Mouse (Mus musculus): ENCODE measurements at regions not wholly inside any gene's neighbourhood (a gene's known extent, or its start where the extent isn't known, plus 50 kb on each side); places are given as distances from the start of the nearest gene placed in this dataset.

- ATAC-seq (ENCODE audit: insufficient number of reproducible peaks, low FRiP score, low TSS enrichment, low read depth) (no peak), DNase-seq (ENCODE audit: low spot score) (no peak)
- H3K4me1 ChIP-seq (ENCODE audit: control insufficient read depth, insufficient read depth, low read length) = no peaks in the 10 kb centered on the region
- no peak overlapping the region for H3K4me2 ChIP-seq (ENCODE audit: low read depth, severe bottlenecking)
- no peak overlapping the region for H3K27ac ChIP-seq (replicated peaks; ENCODE audit: low read depth, low read length)
- no peak overlapping the region for H3K9ac ChIP-seq (ENCODE audit: low read length)
- WGBS = 88% methylated on average over 1 of the region's 1 CpGs
- no peaks in the 10 kb centered on the region for H3K9me3 ChIP-seq (ENCODE audit: control insufficient read depth, low read length)
- H3K27me3 ChIP-seq (ENCODE audit: control insufficient read depth, insufficient read depth, low read length) = no peaks in the 10 kb centered on the region
- no peaks in the 10 kb centered on the region for H3K36me3 ChIP-seq (ENCODE audit: control insufficient read depth, insufficient read depth, low read length)
- H3K4me3 ChIP-seq (ENCODE audit: low read depth, low read length) = no peak overlapping the region
These were observed 885.9 kb downstream of the Poteg start for GRCm38 (mm10) chr8:28333388-28333787.

- Histone ChIP-seq H3K27ac (replicated peaks; ENCODE audit: low read depth, low read length) (no peak overlapping the region), H3K9ac (ENCODE audit: low read length) (no peak overlapping the region), H3K4me1 (ENCODE audit: control insufficient read depth, insufficient read depth, low read length) (no peaks in the 10 kb centered on the region), H3K36me3 (ENCODE audit: control insufficient read depth, insufficient read depth, low read length) (no peaks in the 10 kb centered on the region), H3K27me3 (ENCODE audit: control insufficient read depth, insufficient read depth, low read length) (no peaks in the 10 kb centered on the region), H3K4me3 (ENCODE audit: low read depth, low read length) (no peak overlapping the region), H3K9me3 (ENCODE audit: control insufficient read depth, low read length) (no peaks in the 10 kb centered on the region), H3K4me2 (ENCODE audit: low read depth, severe bottlenecking) (no peak overlapping the region)
- 86% methylated on average over 4 of the region's 4 CpGs for WGBS
- DNase-seq (ENCODE audit: low spot score) (no peak), ATAC-seq (ENCODE audit: insufficient number of reproducible peaks, low FRiP score, low TSS enrichment, low read depth) (no peak)
These were observed 890.0 kb downstream of the Poteg start for GRCm38 (mm10) chr8:28337484-28337883.

GRCm38 (mm10) chr8:28341236-28341635 is 893.8 kb downstream of the Poteg start:
- DNase-seq (ENCODE audit: low spot score) = no peak
- ATAC-seq (ENCODE audit: insufficient number of reproducible peaks, low FRiP score, low TSS enrichment, low read depth) = no peak
- no peak overlapping the region for H3K4me2 ChIP-seq (ENCODE audit: low read depth, severe bottlenecking)
- no peaks in the 10 kb centered on the region for H3K4me1 ChIP-seq (ENCODE audit: control insufficient read depth, insufficient read depth, low read length)
- no peak overlapping the region for H3K9ac ChIP-seq (ENCODE audit: low read length)
- no peaks in the 10 kb centered on the region for H3K9me3 ChIP-seq (ENCODE audit: control insufficient read depth, low read length)
- no peaks in the 10 kb centered on the region for H3K36me3 ChIP-seq (ENCODE audit: control insufficient read depth, insufficient read depth, low read length)
- WGBS = 89% methylated on average over 11 of the region's 11 CpGs
- H3K27me3 ChIP-seq (ENCODE audit: control insufficient read depth, insufficient read depth, low read length) = no peaks in the 10 kb centered on the region
- no peak overlapping the region for H3K27ac ChIP-seq (replicated peaks; ENCODE audit: low read depth, low read length)
- no peak overlapping the region for H3K4me3 ChIP-seq (ENCODE audit: low read depth, low read length)

GRCm38 (mm10) chr8:28366470-28366869 is 919.0 kb downstream of the Poteg start:
- Histone ChIP-seq H3K4me1 (ENCODE audit: control insufficient read depth, insufficient read depth, low read length) (no peaks in the 10 kb centered on the region), H3K27me3 (ENCODE audit: control insufficient read depth, insufficient read depth, low read length) (no peaks in the 10 kb centered on the region), H3K9me3 (ENCODE audit: control insufficient read depth, low read length) (no peaks in the 10 kb centered on the region), H3K36me3 (ENCODE audit: control insufficient read depth, insufficient read depth, low read length) (no peaks in the 10 kb centered on the region), H3K4me2 (ENCODE audit: low read depth, severe bottlenecking) (no peak overlapping the region), H3K9ac (ENCODE audit: low read length) (no peak overlapping the region), H3K27ac (replicated peaks; ENCODE audit: low read depth, low read length) (no peak overlapping the region), H3K4me3 (ENCODE audit: low read depth, low read length) (no peak overlapping the region)
- ATAC-seq (ENCODE audit: insufficient number of reproducible peaks, low FRiP score, low TSS enrichment, low read depth) (no peak), DNase-seq (ENCODE audit: low spot score) (no peak)

GRCm38 (mm10) chr8:28367361-28367760 is 919.9 kb downstream of the Poteg start:
- no peak overlapping the region for H3K4me3 ChIP-seq (ENCODE audit: low read depth, low read length)
- H3K27me3 ChIP-seq (ENCODE audit: control insufficient read depth, insufficient read depth, low read length) = no peaks in the 10 kb centered on the region
- 86% methylated on average over 3 of the region's 3 CpGs for WGBS
- H3K27ac ChIP-seq (replicated peaks; ENCODE audit: low read depth, low read length) = no peak overlapping the region
- ATAC-seq (ENCODE audit: insufficient number of reproducible peaks, low FRiP score, low TSS enrichment, low read depth) = no peak
- DNase-seq (ENCODE audit: low spot score) = no peak
- H3K9me3 ChIP-seq (ENCODE audit: control insufficient read depth, low read length) = no peaks in the 10 kb centered on the region
- H3K4me2 ChIP-seq (ENCODE audit: low read depth, severe bottlenecking) = no peak overlapping the region
- H3K9ac ChIP-seq (ENCODE audit: low read length) = no peak overlapping the region
- no peaks in the 10 kb centered on the region for H3K36me3 ChIP-seq (ENCODE audit: control insufficient read depth, insufficient read depth, low read length)
- no peaks in the 10 kb centered on the region for H3K4me1 ChIP-seq (ENCODE audit: control insufficient read depth, insufficient read depth, low read length)

GRCm38 (mm10) chr8:28371752-28372151 is 924.3 kb downstream of the Poteg start:
- H3K4me2 ChIP-seq (ENCODE audit: low read depth, severe bottlenecking) = no peak overlapping the region
- H3K27ac ChIP-seq (replicated peaks; ENCODE audit: low read depth, low read length) = no peak overlapping the region
- no peaks in the 10 kb centered on the region for H3K27me3 ChIP-seq (ENCODE audit: control insufficient read depth, insufficient read depth, low read length)
- H3K36me3 ChIP-seq (ENCODE audit: control insufficient read depth, insufficient read depth, low read length) = no peaks in the 10 kb centered on the region
- no peaks in the 10 kb centered on the region for H3K4me1 ChIP-seq (ENCODE audit: control insufficient read depth, insufficient read depth, low read length)
- H3K4me3 ChIP-seq (ENCODE audit: low read depth, low read length) = no peak overlapping the region
- ATAC-seq (ENCODE audit: insufficient number of reproducible peaks, low FRiP score, low TSS enrichment, low read depth) = no peak
- no peak overlapping the region for H3K9ac ChIP-seq (ENCODE audit: low read length)
- H3K9me3 ChIP-seq (ENCODE audit: control insufficient read depth, low read length) = no peaks in the 10 kb centered on the region
- WGBS = 62% methylated on average over 1 of the region's 1 CpGs
- DNase-seq (ENCODE audit: low spot score) = no peak

- Histone ChIP-seq H3K27me3 (ENCODE audit: control insufficient read depth, insufficient read depth, low read length) (no peaks in the 10 kb centered on the region), H3K9me3 (ENCODE audit: control insufficient read depth, low read length) (no peaks in the 10 kb centered on the region), H3K4me1 (ENCODE audit: control insufficient read depth, insufficient read depth, low read length) (no peaks in the 10 kb centered on the region), H3K4me2 (ENCODE audit: low read depth, severe bottlenecking) (no peak overlapping the region), H3K36me3 (ENCODE audit: control insufficient read depth, insufficient read depth, low read length) (no peaks in the 10 kb centered on the region), H3K9ac (ENCODE audit: low read length) (no peak overlapping the region), H3K27ac (replicated peaks; ENCODE audit: low read depth, low read length) (no peak overlapping the region), H3K4me3 (ENCODE audit: low read depth, low read length) (no peak overlapping the region)
- DNase-seq (ENCODE audit: low spot score) (no peak), ATAC-seq (ENCODE audit: insufficient number of reproducible peaks, low FRiP score, low TSS enrichment, low read depth) (no peak)
- WGBS = 51% methylated on average over 1 of the region's 1 CpGs
These were observed 952.7 kb downstream of the Poteg start for GRCm38 (mm10) chr8:28400141-28400540.

GRCm38 (mm10) chr8:28427544-28428135 is 980.2 kb downstream of the Poteg start:
- 73% methylated on average over 7 of the region's 7 CpGs for whole genome bisulfite sequencing
- Histone ChIP-seq H3K4me3 (ENCODE audit: low read depth, low read length) (no peak overlapping the region), H3K9ac (ENCODE audit: low read length) (no peak overlapping the region), H3K27ac (replicated peaks; ENCODE audit: low read depth, low read length) (no peak overlapping the region), H3K9me3 (ENCODE audit: control insufficient read depth, low read length) (no peaks in the 10 kb centered on the region), H3K36me3 (ENCODE audit: control insufficient read depth, insufficient read depth, low read length) (no peaks in the 10 kb centered on the region), H3K4me1 (ENCODE audit: control insufficient read depth, insufficient read depth, low read length) (no peaks in the 10 kb centered on the region), H3K27me3 (ENCODE audit: control insufficient read depth, insufficient read depth, low read length) (no peaks in the 10 kb centered on the region), H3K4me2 (ENCODE audit: low read depth, severe bottlenecking) (no peak overlapping the region)
- no peak for ATAC-seq (ENCODE audit: insufficient number of reproducible peaks, low FRiP score, low TSS enrichment, low read depth)
- no peak for DNase-seq (ENCODE audit: low spot score)

- no peaks in the 10 kb centered on the region for H3K9me3 ChIP-seq (ENCODE audit: control insufficient read depth, low read length)
- no peak overlapping the region for H3K4me3 ChIP-seq (ENCODE audit: low read depth, low read length)
- H3K4me1 ChIP-seq (ENCODE audit: control insufficient read depth, insufficient read depth, low read length) = no peaks in the 10 kb centered on the region
- H3K4me2 ChIP-seq (ENCODE audit: low read depth, severe bottlenecking) = no peak overlapping the region
- no peak overlapping the region for H3K9ac ChIP-seq (ENCODE audit: low read length)
- DNase-seq (ENCODE audit: low spot score) (no peak), ATAC-seq (ENCODE audit: insufficient number of reproducible peaks, low FRiP score, low TSS enrichment, low read depth) (no peak)
- WGBS = 89% methylated on average over 2 of the region's 2 CpGs
- H3K27me3 ChIP-seq (ENCODE audit: control insufficient read depth, insufficient read depth, low read length) = no peaks in the 10 kb centered on the region
- no peaks in the 10 kb centered on the region for H3K36me3 ChIP-seq (ENCODE audit: control insufficient read depth, insufficient read depth, low read length)
- no peak overlapping the region for H3K27ac ChIP-seq (replicated peaks; ENCODE audit: low read depth, low read length)
These were observed 1025.7 kb downstream of the Poteg start for GRCm38 (mm10) chr8:28473190-28473589.
